Mouse (Mus musculus) MEL (cell line): ENCODE measurements around the gene Gm37240.

Experiments
- CHD1 ChIP-seq: IDR thresholded peaks from 2 replicates; pipeline ENCODE4 v1.6.1; 2012; ENCODE audit warnings: low read depth, mild to moderate bottlenecking, inconsistent platforms, low read length, improper control_type of control experiment
- CHD2 ChIP-seq: IDR thresholded peaks from 2 replicates; pipeline ENCODE4 v1.6.1; 2011; ENCODE audit warnings: low read length, improper control_type of control experiment
- JUND ChIP-seq: IDR thresholded peaks from 2 replicates; pipeline ENCODE4 v1.6.1; 2011; ENCODE audit warnings: low read depth, mild to moderate bottlenecking, improper control_type of control experiment, low read length
- MEF2A ChIP-seq: IDR thresholded peaks from 2 replicates; pipeline ENCODE4 v1.6.1; 2014; ENCODE audit warnings: low read depth, mild to moderate bottlenecking, inconsistent platforms, low read length, improper control_type of control experiment; ENCODE audit not compliant: poor library complexity, insufficient replicate concordance, severe bottlenecking; ENCODE audit errors: extremely low read depth
- POLR2A ChIP-seq, 2 experiments: IDR thresholded peaks; 2 replicates each; pipeline ENCODE4 v1.6.1; 2011 to 2012; ENCODE audit warnings: low read length in 2 of 2, mild to moderate bottlenecking in 2 of 2, control low read depth in 1 of 2, improper control_type of control experiment in 1 of 2, low read depth in 1 of 2, moderate library complexity in 1 of 2; ENCODE audit not compliant: control insufficient read depth in 1 of 2, insufficient read depth in 1 of 2, poor library complexity in 1 of 2
- TCF12 ChIP-seq: IDR thresholded peaks from 2 replicates; pipeline ENCODE4 v1.6.1; 2014; ENCODE audit warnings: low read depth, mild to moderate bottlenecking, inconsistent platforms, low read length, improper control_type of control experiment, moderate library complexity

DNA sequence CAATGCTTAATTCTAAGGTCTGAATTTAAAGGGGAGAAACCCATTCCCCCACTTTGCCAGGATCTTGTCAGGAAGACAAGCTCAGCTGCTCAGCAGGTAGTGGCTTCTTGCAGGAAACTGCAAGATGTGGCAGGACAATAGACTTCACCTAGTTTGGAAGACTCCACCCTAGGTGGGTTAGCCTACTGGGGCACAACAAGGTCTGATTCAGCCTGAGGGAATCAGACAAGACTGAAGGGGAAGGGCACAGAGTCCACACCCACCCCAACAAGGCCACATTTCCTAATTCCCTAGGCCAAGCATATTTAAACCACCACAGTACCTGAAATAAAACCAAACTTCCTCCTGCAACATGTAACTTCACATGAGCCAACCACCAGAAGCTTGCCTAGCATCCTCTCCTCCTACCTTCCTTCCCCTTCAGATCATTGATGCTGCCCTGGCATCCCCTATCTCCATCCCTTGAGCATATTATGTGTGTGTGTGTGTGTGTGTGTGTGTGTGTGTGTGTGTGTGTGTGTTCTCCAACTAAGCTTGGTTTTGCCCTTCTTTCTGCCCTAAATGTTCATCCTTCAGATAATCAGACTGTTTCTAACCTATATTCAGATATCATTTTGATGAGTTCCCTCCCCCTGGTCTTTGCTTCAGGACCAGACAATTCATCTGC is 489.4 kb downstream of the Gm37240 start:
- TF ChIP-seq JUND: no peak
- TF ChIP-seq CHD1: no peak
- TF ChIP-seq TCF12: no peak
- TF ChIP-seq POLR2A (IDR thresholded peaks at IDR 0.05; ENCODE audit: control insufficient read depth in 1 of 2, insufficient read depth in 1 of 2, low read depth in 1 of 2, low read length in 2 of 2, poor library complexity in 1 of 2): no peak
- TF ChIP-seq CHD2: no peak
- TF ChIP-seq MEF2A: no peak
